Mouse (Mus musculus) cerebellum, postnatal 4 days (tissue): ENCODE data around the gene Trmt6.

ENCODE experiments used
- DNase-seq, 2 experiments: peaks; one replicate each; pipeline ENCODE4 v3.0.0; 2022; ENCODE audit warnings: low spot score in 2 of 2, mixed read lengths in 1 of 2

Trmt6 gene

GRCm38 (mm10) chr2:132815608-132816314, at the start of gene Trmt6, which contains the start of gene Mcm8:
Gene Trmt6 (minus strand): TSS chr2:132816055.
Gene Mcm8 (plus strand): TSS chr2:132816141.
- DNase-seq, result peak; percentile 64 to 86

- DNase-seq, result no peak
Observed at GRCm38 (mm10) chr2:132863325-132863724, 47.5 kb upstream of the Trmt6 start.

DNA sequence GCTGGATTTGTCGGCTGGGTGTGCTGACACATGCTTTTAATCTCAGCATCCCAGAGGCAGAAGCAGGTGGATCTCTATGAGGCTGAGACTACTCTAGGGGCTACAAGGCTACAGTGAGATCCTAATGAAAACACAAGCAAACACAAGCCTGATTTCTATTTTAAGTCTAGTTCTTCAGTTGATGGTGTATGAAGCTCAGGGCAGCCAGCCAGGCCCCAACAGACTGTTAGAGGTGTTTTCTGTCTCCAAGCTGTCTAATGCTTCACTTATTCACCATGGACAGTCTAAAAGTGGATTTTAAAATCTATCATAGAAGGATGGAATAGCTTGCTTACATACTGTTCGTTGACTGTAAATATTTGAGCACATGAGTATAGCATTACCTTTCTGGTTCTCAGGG, 45.6 kb upstream of the Trmt6 start:
- no peak for DNase-seq

- no peak for DNase-seq
Observed at GRCm38 (mm10) chr2:132860435-132860834, 44.6 kb upstream of the Trmt6 start.

DNA sequence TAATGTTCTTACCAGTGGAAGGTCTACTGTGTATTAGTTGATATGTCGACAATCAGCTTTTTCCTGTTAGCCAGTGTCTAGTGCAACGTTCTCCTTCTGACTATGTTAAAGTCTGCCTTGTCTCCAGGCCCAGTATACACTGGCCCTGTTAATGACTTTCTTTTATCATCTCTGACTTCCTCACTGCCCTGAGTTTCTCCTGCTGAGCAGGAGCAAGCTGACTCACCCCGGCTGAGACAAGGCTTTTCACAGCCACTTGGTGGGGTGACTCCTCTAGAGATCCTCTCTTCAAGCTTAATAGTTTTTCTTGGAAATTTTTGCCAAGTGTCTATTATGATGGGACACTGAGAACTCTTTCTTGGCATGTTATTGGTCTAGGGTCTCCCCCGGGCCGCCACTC, 40.5 kb upstream of the Trmt6 start:
- no peak for DNase-seq

DNA sequence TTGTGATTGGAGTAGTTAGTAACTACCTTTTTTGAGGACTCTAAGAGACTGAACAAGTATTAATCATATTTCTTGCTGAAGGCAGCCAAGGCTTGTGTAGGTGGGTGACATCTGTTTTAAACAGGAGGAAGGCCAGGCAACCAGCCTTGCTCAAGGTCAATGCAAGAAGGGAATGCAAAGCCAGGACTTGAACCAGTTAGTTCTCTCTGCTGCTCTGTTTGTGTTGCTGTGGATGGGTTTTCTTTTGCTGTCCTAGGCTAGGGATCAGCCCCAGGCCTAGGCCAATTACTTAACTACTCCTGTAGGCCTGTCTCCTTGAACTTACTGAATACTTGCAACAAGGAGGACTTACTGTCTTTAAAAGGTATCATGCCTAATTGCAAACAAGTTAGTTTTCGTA, 37.2 kb upstream of the Trmt6 start:
- no peak for DNase-seq

- DNase-seq, result no peak
Observed at GRCm38 (mm10) chr2:132849141-132849540, 33.3 kb upstream of the Trmt6 start.

- DNase-seq, result no peak
Observed at GRCm38 (mm10) chr2:132848361-132848760, 32.5 kb upstream of the Trmt6 start.

- DNase-seq, result no peak
Observed at GRCm38 (mm10) chr2:132847581-132847980, 31.7 kb upstream of the Trmt6 start.

DNA sequence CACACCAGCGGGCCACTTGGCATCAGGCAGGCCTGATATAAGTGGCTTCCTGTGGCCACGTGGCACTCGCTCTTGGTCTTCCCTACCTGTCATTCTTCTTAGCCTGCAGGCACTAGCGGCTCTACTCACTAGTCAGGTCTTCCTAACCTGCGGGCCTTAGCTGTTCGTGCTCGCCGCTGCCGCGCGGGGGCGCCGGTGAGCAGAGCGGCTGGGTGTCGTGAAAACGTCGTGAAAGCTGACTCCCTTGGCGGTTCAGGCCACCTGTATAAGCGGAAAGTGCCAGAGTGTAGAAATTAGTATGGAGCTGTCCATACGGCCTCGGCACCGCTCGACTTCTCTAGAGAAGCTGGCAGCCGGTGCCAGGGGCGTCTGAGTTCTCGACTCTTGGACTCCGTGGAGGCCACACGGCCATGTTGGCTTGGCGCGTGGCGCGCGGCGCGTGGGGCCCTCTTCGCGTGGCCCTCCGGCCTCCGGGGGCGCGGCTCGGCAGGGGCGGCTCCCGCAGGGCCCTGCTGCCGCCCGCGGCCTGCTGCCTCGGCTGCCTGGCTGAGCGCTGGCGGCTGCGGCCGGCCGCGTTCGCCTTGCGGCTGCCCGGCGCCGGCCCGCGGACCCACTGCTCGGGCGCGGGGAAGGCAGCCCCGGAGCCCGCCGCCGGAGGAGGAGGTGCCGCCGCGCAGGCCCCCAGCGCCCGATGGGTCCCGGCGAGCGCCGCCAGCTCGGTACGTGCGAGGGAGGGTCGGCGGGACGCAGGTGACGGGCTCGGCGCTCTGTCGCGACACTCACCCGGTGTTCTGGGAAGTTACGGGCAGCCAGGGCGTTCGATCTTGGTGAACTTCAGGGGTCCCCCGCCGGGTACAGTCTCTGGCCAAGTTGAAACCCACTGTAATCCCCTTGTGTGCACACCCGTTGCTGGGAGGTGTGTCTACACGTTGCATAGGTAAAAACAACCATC, 30.8 kb upstream of the Trmt6 start, which contains the start of gene Crls1:
Gene Crls1, plus strand, starts transcription at position 260 of the 952 bp plus-strand sequence.
- DNase-seq, result peak; percentile 99

DNA sequence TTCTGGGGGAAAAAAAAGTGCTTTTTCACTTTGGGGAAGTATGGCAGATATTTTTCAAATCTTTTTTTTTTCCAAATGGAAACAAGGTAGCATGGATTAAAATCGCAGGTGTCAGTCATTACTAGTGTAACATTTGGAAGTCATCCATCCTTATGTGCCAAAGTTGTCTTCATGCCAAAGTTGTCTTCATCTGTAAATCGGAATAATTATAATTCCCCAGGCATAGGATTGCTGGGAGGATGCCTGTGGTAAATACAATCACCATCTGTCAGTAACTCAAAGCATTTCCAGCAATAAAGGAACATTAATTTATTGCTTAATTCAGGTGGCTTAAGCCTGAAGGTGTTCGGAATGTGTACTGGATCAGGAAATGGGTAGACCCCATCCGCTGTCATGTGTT, 25.2 kb upstream of the Trmt6 start:
- no peak for DNase-seq

- DNase-seq, result no peak
Observed at GRCm38 (mm10) chr2:132802976-132803375, 12.9 kb downstream of the Trmt6 start.

DNA sequence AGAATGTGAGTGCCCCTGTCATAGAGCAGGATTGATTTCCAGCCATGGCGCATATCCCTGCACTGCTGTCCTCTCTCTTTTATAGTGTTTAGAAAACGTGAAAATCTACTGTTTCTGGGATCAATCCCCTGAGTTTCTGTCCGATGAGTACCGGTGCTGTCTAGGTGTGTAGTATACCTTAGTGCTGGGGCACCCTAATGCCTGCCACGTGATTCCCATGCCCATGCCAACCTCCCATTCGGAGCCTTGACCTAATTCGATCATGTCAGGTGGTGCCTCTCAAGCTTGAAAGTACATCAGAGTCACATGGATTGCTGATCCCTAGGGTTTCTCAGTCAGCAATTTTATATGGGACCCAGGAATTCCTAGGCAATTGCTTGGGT, 21.7 kb downstream of the Trmt6 start:
- no peak for DNase-seq

DNA sequence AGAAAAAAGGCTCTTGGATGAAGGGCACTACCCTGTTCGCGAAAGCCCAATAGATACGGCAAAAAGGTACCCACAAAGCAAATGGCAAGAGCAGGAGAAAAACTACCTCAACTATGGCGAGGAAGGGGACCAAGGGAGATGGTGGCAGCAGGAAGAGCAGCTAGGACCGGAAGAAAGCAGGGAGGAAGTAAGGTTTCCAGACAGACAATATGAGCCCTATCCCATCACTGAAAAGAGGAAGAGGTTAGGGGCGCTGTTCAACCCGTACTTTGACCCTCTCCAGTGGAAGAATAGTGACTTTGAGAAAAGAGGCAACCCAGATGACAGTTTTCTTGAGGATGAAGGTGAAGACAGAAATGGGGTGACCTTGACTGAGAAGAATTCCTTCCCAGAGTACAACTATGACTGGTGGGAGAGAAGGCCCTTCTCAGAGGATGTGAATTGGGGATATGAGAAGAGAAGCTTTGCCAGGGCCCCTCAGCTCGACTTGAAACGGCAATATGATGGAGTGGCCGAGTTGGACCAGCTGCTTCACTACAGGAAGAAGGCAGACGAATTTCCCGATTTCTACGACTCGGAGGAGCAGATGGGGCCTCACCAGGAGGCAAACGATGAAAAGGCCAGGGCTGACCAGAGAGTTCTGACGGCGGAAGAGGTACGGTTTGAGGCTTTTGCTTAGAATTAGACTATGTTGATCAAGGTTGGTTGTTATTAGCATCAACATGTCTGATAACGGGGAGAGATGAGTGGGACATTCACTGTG, 22.2 kb downstream of the Trmt6 start:
- no peak for DNase-seq

DNA sequence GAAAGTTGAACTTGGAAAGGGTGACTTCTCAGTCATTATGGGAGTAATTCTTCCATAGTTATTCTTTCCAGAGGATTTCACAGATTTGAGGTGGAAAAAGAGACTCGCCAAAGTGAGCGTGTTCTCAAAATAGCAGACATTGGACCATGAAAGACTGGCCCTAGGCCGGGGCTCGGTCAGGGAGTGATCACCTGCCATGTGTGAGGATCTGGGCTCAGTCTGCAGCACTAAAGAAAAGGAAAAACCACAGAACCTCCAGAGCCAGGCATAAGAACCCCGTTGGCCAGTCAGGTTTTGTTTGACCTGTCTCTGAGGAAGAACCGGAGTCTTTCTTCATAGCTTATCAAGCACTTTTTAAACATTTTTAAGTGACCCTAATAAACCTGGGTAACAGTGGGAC, 31.8 kb downstream of the Trmt6 start:
- DNase-seq, result no peak

GRCm38 (mm10) chr2:132781439-132782068, 34.3 kb downstream of the Trmt6 start:
- peak; percentile 74 to 81 for DNase-seq

DNA sequence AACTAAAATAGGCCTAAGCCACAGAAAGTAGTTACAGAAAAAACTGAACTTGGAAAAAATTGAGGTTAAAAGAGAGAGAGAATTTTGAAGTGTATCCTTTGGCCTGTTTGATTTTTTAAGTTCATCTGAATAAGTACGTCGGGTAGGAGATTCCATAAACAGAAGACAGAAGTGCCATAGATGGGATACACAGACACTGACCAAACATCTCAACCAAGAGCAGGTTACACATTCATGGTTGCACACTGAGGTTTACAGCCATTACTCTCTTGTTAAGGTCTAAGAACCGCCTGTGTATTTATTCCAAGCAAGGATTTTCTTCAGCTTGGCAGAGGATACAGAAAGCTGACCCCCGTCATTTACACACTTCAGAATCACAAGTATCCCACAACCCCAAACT, 34.9 kb downstream of the Trmt6 start, which contains the start of gene Chgb:
Gene Chgb, plus strand, starts transcription at position 301 of the 400 bp plus-strand sequence.
- DNase-seq, result no peak

- no peak for DNase-seq
Observed at GRCm38 (mm10) chr2:132770822-132771221, 45.0 kb downstream of the Trmt6 start.

DNA sequence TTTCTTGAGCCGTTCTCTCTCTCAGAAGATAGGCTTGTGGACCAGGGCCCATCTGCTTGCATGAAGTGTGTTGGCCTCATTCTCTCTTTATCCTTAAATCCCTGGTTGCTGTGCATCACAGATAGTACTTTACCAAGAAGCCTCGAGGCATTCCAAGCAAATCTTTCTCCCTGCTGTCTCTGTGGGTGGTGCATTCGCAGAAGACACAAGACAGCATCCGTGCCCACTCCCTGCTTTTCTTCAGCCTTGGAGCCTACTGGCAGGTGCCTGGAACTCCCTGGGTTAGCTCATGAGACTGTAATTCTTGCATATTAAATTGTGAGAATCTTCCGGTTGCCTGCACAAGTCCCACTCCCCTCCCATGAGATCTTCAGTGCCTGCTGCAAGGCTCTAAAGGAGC, 57.9 kb downstream of the Trmt6 start:
- no peak for DNase-seq
